Mouse (Mus musculus) cerebellum, postnatal 10 days (tissue): ENCODE measurements around the gene AW549877.

Experiments
- DNase-seq, 2 experiments: peaks; one replicate each; pipeline ENCODE4 v3.0.0; 2021; ENCODE audit warnings: mixed read lengths in 2 of 2

The AW549877 gene

GRCm38 (mm10) chr15:3995448-3996266, at the start of gene AW549877:
TSS of gene AW549877 (minus strand) at chr15:3995744.
- DNase-seq, result peak; percentile 99

GRCm38 (mm10) chr15:4043032-4043471, 47.5 kb upstream of the AW549877 start:
- DNase-seq, result peak; percentile 28 to 59

- DNase-seq, result no peak
Observed at GRCm38 (mm10) chr15:4042423-4042822, 46.9 kb upstream of the AW549877 start.

- no peak for DNase-seq
Observed at GRCm38 (mm10) chr15:4033168-4034004, 37.8 kb upstream of the AW549877 start.

GRCm38 (mm10) chr15:4028960-4029359, 33.4 kb upstream of the AW549877 start:
- DNase-seq, result peak; percentile 66 to 71

- no peak for DNase-seq
Observed at GRCm38 (mm10) chr15:4028411-4028700, 32.8 kb upstream of the AW549877 start.

- DNase-seq, result no peak
Observed at GRCm38 (mm10) chr15:4027671-4028410, 32.3 kb upstream of the AW549877 start.

GRCm38 (mm10) chr15:4026831-4027584, 31.5 kb upstream of the AW549877 start:
- DNase-seq, result peak; percentile 88 to 92

- peak; percentile 94 to 96 for DNase-seq
Observed at GRCm38 (mm10) chr15:4026231-4026773, 30.8 kb upstream of the AW549877 start, which contains the start of gene Oxct1. TSS of gene Oxct1 (plus strand) at chr15:4026383.

- no peak for DNase-seq
Observed at GRCm38 (mm10) chr15:4025508-4025904, 30.0 kb upstream of the AW549877 start.

- DNase-seq, result no peak
Observed at GRCm38 (mm10) chr15:4024726-4025507, 29.4 kb upstream of the AW549877 start.

- no peak for DNase-seq
Observed at GRCm38 (mm10) chr15:4023747-4024146, 28.2 kb upstream of the AW549877 start.

- DNase-seq, result no peak
Observed at GRCm38 (mm10) chr15:4020711-4021110, 25.2 kb upstream of the AW549877 start.

- no peak for DNase-seq
Observed at GRCm38 (mm10) chr15:4013873-4014272, 18.3 kb upstream of the AW549877 start.

GRCm38 (mm10) chr15:4000536-4000935, 5.0 kb upstream of the AW549877 start:
- no peak for DNase-seq

GRCm38 (mm10) chr15:3999144-3999543, 3.6 kb upstream of the AW549877 start:
- DNase-seq, result no peak

GRCm38 (mm10) chr15:3996267-3997010, 895 bp upstream of the AW549877 start:
- no peak for DNase-seq

- no peak for DNase-seq
Observed at GRCm38 (mm10) chr15:3994852-3995447, 594 bp downstream of the AW549877 start.

GRCm38 (mm10) chr15:3987981-3988380, 7.6 kb downstream of the AW549877 start:
- DNase-seq, result peak; percentile 61 to 70

GRCm38 (mm10) chr15:3984876-3985275, 10.7 kb downstream of the AW549877 start:
- DNase-seq, result no peak
